18 mouse cellular contexts compared by ENCODE assay signal in genomic region chr17:12154260-12154659, GRCm38 (mm10).
"Had no signal": no experiment of that assay in that cellular context is flagged by ENCODE, and none has a peak within 500 bp of the region (broad histone marks: within the 10 kb centered on the region; RNA-seq: fewer than 3 reads in every experiment).

No protein-coding gene starts in this region.

- DNase-seq: kidney, adult 11 months; kidney, adult 8-10 months; kidney, postnatal 10 days; kidney, postnatal 4 days; layer of hippocampus, adult 9-11 months; layer of hippocampus, postnatal 36 days; lung, embryonic 14.5 days; thymus, adult 18-20 months; thymus, postnatal 36 days had no signal

- H3K27me3 ChIP-seq: intestine, embryonic 15.5 days; kidney, embryonic 15.5 days; limb, embryonic 13.5 days; midbrain, embryonic 12.5 days; midbrain, embryonic 15.5 days; neural tube, embryonic 13.5 days had no signal

- H3K4me3 ChIP-seq: intestine, embryonic 15.5 days; kidney, embryonic 15.5 days; limb, embryonic 13.5 days; midbrain, embryonic 12.5 days; midbrain, embryonic 15.5 days; neural tube, embryonic 13.5 days had no signal

- H3K4me2 ChIP-seq: intestine, embryonic 15.5 days; kidney, embryonic 15.5 days; limb, embryonic 13.5 days; liver, embryonic 11.5 days; lung, embryonic 14.5 days; midbrain, embryonic 12.5 days; midbrain, embryonic 15.5 days; neural tube, embryonic 13.5 days had no signal

- H3K9ac ChIP-seq: intestine, embryonic 15.5 days; kidney, embryonic 15.5 days; limb, embryonic 13.5 days; lung, embryonic 14.5 days; midbrain, embryonic 12.5 days; midbrain, embryonic 15.5 days; neural tube, embryonic 13.5 days had no signal

- H3K4me1 ChIP-seq: intestine, embryonic 15.5 days; limb, embryonic 13.5 days; midbrain, embryonic 12.5 days had no signal

- H3K27ac ChIP-seq: intestine, embryonic 15.5 days; kidney, embryonic 15.5 days; limb, embryonic 13.5 days; macrophage; midbrain, embryonic 12.5 days; midbrain, embryonic 15.5 days; neural tube, embryonic 13.5 days had no signal

- H3K36me3 ChIP-seq: intestine, embryonic 15.5 days had no signal

- ATAC-seq: intestine, embryonic 15.5 days; lung, postnatal 0 days; midbrain, embryonic 15.5 days had no signal

- H3K9me3 ChIP-seq: intestine, embryonic 15.5 days; kidney, embryonic 15.5 days; limb, embryonic 13.5 days; midbrain, embryonic 12.5 days; midbrain, embryonic 15.5 days; neural tube, embryonic 13.5 days had no signal
